Mouse (Mus musculus): Measurements from ENCODE around the gene Gm8297. TPM values are rescaled to one million over a fixed set of nuclear protein-coding genes. Genes with fewer than 3 reads are reported as not detected.

Gm8297 gene
- polyA plus RNA-seq (2012; ENCODE audit: low replicate concordance), result not detected in 2 replicates

DNA sequence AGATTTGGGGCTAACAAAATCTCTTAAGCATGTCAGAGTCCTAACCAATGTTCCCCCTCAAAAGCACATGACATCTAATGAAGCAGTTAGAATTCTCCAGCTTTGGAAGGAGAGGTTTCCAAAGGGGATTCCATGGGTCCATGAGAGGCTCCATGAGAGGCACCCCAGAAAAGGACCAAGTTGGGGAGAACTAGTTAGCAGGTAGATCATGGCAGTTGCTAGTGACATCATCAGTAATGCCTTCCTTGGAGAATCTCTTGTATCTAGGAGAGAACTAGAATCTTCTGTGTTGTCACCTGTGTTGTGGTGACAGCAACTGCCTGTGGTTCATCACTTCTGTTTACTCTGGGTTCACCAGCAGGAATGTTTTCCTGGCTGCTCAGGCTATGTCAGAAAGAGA is at the start of gene Gm8297:
TSS of gene Gm8297 (plus strand) at position 301 of the 400 bp plus-strand sequence.

DNA sequence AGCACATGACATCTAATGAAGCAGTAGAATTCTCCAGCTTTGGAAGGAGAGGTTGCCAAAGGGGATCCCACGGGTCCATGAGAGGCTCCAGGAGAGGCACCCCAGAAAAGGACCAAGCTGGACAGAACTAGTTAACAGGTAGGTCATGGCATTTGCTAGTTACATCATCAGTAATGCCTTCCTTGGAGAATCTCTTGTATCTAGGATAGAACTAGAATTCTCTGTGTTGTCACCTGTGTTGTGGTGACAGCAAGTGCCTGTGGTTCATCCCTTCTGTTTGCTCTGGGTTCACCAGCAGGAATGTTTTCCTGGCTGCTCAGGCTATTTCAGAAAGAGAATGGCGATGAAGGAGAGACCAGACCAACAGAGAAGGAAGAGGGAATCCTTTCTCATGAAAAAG is 31.9 kb downstream of the Gm8297 start, which contains the start of gene Gm3298:
TSS of gene Gm3298 (plus strand) at position 301 of the 400 bp plus-strand sequence.

Other genes starting within 250 kb of the Gm8297 start
- not detected in 2 replicates for gene Gm9602, start 207.6 kb upstream of the Gm8297 start, polyA plus RNA-seq (2012; ENCODE audit: low replicate concordance)
- not detected in 2 replicates for gene Gm3269, start 145.8 kb upstream of the Gm8297 start, polyA plus RNA-seq (2012; ENCODE audit: low replicate concordance)
- gene Gm3264, start 128.4 kb upstream of the Gm8297 start, polyA plus RNA-seq (2012; ENCODE audit: low replicate concordance), result not detected in 2 replicates
- gene Gm3278, start 91.5 kb upstream of the Gm8297 start, polyA plus RNA-seq (2012; ENCODE audit: low replicate concordance), result not detected in 2 replicates
- gene Gm3298, start 32.0 kb downstream of the Gm8297 start, polyA plus RNA-seq (2012; ENCODE audit: low replicate concordance), result not detected in 2 replicates
- gene 4930555G01Rik, start 66.7 kb downstream of the Gm8297 start, polyA plus RNA-seq (2012; ENCODE audit: low replicate concordance), result not detected in 2 replicates
- not detected in 2 replicates for gene Gm8281, start 87.1 kb downstream of the Gm8297 start, polyA plus RNA-seq (2012; ENCODE audit: low replicate concordance)
- gene Gm8279, start 147.6 kb downstream of the Gm8297 start, polyA plus RNA-seq (2012; ENCODE audit: low replicate concordance), result not detected in 2 replicates
- not detected in 2 replicates for gene Gm3317, start 180.6 kb downstream of the Gm8297 start, polyA plus RNA-seq (2012; ENCODE audit: low replicate concordance)
- gene Gm8271, start 201.9 kb downstream of the Gm8297 start, polyA plus RNA-seq (2012; ENCODE audit: low replicate concordance), result not detected in 2 replicates

Data from hematopoietic multipotent progenitor cell, adult 10-12 weeks (in vitro differentiated cells).